Mouse (Mus musculus) spleen, adult 18-20 months (tissue): Measurements from ENCODE around the gene Dna2.
A peak's percentile ranks its signal among the peaks of the same experiment; 100 is the strongest.

Experiments
- DNase-seq, 2 experiments: peaks; one replicate each; pipeline ENCODE4 v3.0.0; 2022; ENCODE audit warnings: mixed read lengths in 2 of 2

The Dna2 gene

GRCm38 (mm10) chr10:62984072-62984471, 37.2 kb downstream of the Dna2 start:
- peak in 1 of 2 experiments; percentile 17 for DNase-seq

DNA sequence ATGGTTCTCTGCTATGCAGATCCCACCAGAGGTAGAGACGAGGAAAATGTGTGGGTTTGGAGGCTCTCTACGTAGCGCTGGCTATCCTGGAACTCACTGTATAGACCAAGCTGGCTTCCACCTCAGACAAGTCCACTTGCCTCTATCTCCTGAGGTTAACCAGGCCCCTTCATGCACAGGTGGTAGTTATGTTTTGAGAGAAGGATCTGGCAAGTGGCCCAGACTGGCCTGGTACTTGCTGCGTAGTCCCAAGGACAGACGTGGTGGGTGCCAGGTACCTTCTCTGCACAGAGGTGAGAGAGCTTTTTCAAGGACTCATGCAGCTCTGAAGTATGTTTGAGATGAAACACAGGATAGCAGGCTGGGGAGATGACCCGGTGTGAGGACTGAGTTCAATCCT, 37.7 kb downstream of the Dna2 start:
- DNase-seq, result no peak

DNA sequence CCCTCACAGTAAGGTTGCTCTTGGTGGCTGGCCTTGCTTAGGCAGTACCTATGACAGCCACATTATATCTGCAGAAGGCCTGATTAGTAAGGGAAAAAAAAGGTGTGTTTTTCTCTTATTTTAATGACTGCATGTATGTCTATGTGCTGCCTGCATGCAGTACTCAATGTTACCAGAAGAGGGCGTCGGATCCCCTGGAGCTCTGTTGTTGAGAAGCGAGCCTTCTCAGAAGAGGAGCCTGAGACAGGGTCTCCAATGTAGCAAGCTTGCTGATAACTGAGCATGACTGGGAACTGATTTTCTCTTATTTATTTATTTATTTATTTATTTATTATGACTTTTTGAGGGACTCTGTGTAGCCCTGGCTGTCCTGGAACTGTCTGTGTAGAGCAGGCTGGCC, 40.5 kb downstream of the Dna2 start:
- DNase-seq, result no peak

- no peak for DNase-seq
These were observed 43.8 kb downstream of the Dna2 start for GRCm38 (mm10) chr10:62990636-62991035.

GRCm38 (mm10) chr10:62993991-62994390, 47.2 kb downstream of the Dna2 start:
- DNase-seq, result no peak

DNA sequence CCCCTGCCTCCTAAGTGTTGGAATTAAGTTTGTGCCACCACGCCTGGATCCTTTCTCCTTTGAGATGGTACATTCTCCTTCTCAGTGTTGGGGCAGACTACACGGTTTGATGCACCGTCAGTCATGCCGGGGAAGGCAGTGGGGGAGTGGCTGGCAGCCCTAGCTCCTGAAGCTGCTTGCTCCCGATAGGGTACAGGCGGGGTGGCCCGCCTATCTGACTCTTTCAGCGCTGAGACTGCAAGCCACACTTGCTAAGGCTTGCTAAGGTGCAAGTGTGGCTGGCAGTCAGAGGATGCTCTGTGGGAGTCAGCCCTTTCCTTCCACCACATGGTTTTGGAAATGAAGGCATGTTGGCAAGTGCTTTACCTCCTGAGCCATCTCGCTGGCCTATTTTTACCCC, 53.8 kb downstream of the Dna2 start:
- DNase-seq, result no peak

DNA sequence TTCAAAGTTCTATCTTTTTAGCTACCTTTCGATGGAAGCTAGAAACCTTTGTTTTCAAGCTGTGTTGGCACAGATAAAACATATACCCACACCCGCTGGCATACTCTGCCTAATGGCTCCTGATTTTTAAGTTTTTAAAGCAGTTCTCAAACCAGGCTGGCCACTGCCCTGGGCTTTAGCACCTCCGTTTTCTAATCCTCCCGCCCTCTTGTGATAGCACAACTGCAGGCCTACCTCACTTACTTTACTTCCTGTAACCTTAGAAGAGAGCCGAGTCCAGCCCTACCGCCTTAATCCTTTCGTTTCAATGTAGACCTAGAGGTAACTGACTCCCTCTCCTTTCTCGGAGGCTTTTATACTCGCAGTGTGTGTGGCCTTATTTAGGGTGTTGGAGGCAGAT, 56.4 kb downstream of the Dna2 start:
- DNase-seq, result no peak

GRCm38 (mm10) chr10:63004556-63004955, 57.7 kb downstream of the Dna2 start:
- DNase-seq, result no peak

GRCm38 (mm10) chr10:63008193-63008592, 61.4 kb downstream of the Dna2 start:
- DNase-seq, result no peak

DNA sequence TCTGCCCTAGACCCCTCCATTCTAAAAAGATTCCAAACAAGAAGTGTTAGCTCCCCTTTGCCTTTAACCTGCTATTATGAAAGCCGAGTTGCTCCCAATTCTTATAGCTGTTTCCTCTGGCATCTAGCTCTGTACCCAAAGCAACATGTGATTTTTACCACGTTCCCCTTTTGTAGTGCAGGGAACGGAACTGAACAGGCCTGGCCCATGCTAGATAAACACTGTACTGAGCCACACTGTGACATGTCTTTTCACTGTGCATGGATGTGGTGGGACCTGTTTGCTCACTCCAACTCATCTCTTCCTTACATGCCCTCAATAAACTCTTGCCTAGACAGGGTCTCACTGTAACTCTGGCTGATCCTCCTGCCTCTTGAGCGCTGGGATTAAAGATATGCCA, 63.4 kb downstream of the Dna2 start:
- no peak for DNase-seq

GRCm38 (mm10) chr10:63011556-63011955, 64.7 kb downstream of the Dna2 start:
- no peak for DNase-seq

DNA sequence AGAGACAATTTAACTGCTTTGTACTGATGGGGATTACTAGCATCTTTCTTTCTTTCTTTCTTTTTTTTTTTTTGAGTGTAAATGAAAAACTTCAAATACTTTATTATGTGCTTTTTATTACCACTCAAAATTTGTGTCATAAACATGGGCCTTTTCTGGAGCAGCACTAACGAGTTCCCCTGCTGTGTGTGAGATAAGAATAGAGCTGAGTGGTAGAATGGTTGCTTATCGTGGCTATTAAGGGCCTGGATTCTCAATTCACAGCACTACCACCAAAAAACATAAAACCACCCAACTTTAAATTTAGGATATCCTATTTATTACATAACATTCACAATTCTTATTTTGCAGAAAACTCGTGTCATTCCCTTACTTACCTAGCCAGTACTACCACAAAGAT, 66.7 kb downstream of the Dna2 start:
- no peak for DNase-seq

GRCm38 (mm10) chr10:63014168-63014567, 67.3 kb downstream of the Dna2 start:
- DNase-seq, result no peak

DNA sequence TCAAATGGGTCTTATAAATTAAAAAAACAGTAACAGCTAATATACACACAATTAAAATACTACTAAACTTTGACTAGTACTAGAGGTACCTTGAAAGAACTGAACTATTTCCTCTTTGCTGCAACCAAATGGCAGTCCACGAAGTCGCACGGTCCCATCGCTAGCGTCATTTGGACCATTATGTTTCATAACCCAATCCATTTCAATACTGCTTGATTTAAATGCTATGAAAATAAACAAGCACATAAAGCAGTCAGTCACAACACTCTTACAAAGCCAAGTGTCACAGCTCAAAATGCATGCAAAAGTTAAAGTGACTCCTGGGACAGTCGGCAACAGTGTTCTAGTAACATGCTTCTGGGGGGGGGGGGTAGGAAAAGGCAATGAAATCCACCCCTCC, 72.5 kb downstream of the Dna2 start:
- no peak for DNase-seq

DNA sequence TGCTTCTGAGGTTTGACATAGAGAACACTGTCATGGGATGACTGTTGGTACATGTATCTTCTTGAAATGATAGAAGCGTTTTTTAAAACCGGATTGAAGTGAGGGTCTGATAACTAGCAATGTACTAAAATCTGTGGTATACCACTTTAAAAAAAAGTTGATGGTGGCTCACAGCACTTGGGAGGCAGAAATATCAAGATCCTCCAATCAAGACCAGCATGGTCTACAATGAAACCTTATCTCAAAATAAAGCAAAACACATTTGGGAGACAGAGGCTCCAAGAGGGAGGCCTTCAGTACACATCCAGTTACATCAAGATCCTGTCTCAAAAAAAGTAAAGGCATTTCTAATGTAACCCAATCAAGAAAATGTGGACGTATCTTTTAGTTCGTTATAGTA, 74.9 kb downstream of the Dna2 start:
- no peak for DNase-seq

- no peak for DNase-seq
These were observed 75.8 kb downstream of the Dna2 start for GRCm38 (mm10) chr10:63022541-63023120.

- DNase-seq, result peak; percentile 52 to 61
These were observed 76.4 kb downstream of the Dna2 start for GRCm38 (mm10) chr10:63023121-63023748.
